Mouse (Mus musculus) cerebellum, adult 2 months (tissue): ENCODE data around the gene C1qtnf2.

Source experiments
- CTCF ChIP-seq: fragments of 200-500 bp; IDR thresholded peaks from 2 replicates; pipeline ENCODE4 v1.5.1; 2011; ENCODE audit warnings: low read depth, mild to moderate bottlenecking, control low read depth, low read length, moderate library complexity, borderline replicate concordance; ENCODE audit not compliant: insufficient read depth
- POLR2A ChIP-seq: fragments of 200-500 bp; IDR thresholded peaks from 2 replicates; pipeline ENCODE4 v1.6.1; 2011; ENCODE audit warnings: low read length, control low read depth, borderline replicate concordance; ENCODE audit not compliant: insufficient read depth

DNA sequence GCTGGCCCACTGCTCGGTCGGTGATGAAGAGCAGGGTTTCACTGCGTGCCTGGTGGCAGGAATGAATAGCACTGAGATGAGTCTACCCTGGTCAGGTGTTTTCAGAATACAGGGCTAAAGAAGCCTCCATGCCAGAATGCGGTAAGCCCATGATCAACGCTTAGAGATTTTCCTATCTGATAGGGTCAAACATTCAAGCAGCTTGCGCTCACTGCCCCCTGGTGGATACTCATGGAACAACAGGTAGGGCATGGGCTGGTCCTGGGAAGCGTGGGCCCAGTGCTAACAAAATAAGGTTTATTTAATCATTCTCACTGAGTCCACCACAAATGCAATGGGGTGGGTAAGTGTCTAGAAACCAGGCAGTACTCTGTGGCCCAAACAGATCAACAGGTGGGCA, 18.6 kb downstream of the C1qtnf2 start:
- TF ChIP-seq CTCF (peak; percentile 94), POLR2A (no peak)
